Mouse (Mus musculus): ENCODE results near the gene Hnf4a. TPM values are rescaled to one million over a fixed set of nuclear protein-coding genes. Genes with fewer than 3 reads are reported as not detected.
A peak's percentile ranks its signal among the peaks of the same experiment; 100 is the strongest.

Gene Hnf4a
- polyA plus RNA-seq, 1 experiment, result 0.08 TPM

DNA sequence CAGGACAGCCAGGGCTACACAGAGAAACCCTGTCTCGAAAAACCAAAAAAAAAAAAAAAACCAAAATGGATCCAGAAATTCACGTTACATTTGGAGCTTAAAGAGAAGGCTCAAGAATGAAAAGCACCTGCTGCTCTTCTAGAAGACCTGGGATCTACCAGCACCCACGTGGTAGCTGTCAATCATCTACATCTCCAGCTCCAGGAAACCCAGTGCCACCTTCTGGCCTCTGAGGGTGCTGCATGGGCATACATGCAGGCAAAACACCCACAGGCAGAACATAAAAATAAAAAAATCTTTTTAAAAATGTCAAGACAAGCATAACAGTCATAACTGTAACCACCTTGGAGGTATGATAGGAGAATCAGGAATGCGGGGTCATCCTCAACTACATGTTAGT lies 91.1 kb downstream of the Hnf4a start:
- H3K9me3 ChIP-seq, result no peaks in the 10 kb centered on the region
- H3K4me1 ChIP-seq, result peaks cover 77% of the 10 kb centered on the region
- H3K4me3 ChIP-seq (replicated peaks), result no peak overlapping the region
- H3K36me3 ChIP-seq (replicated peaks; ENCODE audit: low read length), result no peaks in the 10 kb centered on the region
- no peaks in the 10 kb centered on the region for H3K27me3 ChIP-seq (replicated peaks)
- TF ChIP-seq FLI1 (IDR thresholded peaks at IDR 0.05; ENCODE audit: low read length), result no peak
- no peak for TF ChIP-seq GATA1 (IDR thresholded peaks at IDR 0.05; ENCODE audit: borderline replicate concordance, low read length)

DNA sequence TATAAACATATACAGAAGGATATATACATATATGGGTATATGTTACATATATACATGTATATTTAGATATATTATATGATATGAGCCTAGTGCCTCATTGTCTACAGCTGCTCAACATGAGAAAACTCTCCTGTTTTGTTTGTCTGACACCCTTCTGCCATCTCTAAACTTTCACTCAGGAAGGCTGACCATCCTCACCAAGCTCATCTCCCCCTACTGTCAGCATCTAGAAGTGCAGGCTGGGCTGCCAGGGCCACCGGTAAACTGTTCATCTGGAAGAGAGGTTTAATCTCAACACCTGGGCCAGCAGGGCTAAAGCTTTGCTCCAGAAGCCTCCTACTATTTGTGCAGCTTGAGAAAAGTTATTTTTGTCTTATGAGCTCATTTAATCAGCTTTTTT lies 92.6 kb downstream of the Hnf4a start:
- H3K9me3 ChIP-seq, result no peaks in the 10 kb centered on the region
- no peaks in the 10 kb centered on the region for H3K27me3 ChIP-seq (replicated peaks)
- peaks cover 81% of the 10 kb centered on the region for H3K4me1 ChIP-seq
- TF ChIP-seq FLI1 (IDR thresholded peaks at IDR 0.05; ENCODE audit: low read length) (no peak), GATA1 (IDR thresholded peaks at IDR 0.05; ENCODE audit: borderline replicate concordance, low read length) (no peak)
- no peak overlapping the region for H3K4me3 ChIP-seq (replicated peaks)
- peaks cover 4% of the 10 kb centered on the region for H3K36me3 ChIP-seq (replicated peaks; ENCODE audit: low read length)

- Histone ChIP-seq H3K27me3 (replicated peaks) (no peaks in the 10 kb centered on the region), H3K4me1 (peaks cover 79% of the 10 kb centered on the region), H3K9me3 (no peaks in the 10 kb centered on the region), H3K36me3 (replicated peaks; ENCODE audit: low read length) (peaks cover 7% of the 10 kb centered on the region), H3K4me3 (replicated peaks) (no peak overlapping the region)
- no peak for TF ChIP-seq GATA1 (IDR thresholded peaks at IDR 0.05; ENCODE audit: borderline replicate concordance, low read length)
- TF ChIP-seq FLI1 (IDR thresholded peaks at IDR 0.05; ENCODE audit: low read length), result no peak
Observed at GRCm38 (mm10) chr2:163601066-163601465, 94.5 kb downstream of the Hnf4a start.

DNA sequence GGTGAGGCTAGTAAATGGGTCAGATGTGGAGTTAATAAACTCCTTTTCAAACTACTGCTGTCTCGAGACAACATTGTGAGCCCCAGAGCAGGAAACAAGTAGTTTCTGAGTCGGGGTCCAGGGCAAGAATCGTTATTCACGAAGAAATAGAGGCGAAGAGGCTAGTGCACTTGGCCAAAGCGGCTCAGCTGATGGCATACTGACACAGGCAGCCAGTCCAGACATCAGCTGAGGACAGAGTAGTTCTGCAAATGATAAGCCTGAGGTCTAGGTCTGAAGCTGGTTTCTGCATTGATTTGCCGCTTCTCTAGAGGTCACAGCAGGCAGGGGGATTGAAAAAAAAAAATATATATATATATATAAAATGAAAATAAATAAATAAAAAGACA lies 95.1 kb downstream of the Hnf4a start:
- TF ChIP-seq FLI1 (IDR thresholded peaks at IDR 0.05; ENCODE audit: low read length) (no peak), GATA1 (IDR thresholded peaks at IDR 0.05; ENCODE audit: borderline replicate concordance, low read length) (no peak)
- no peaks in the 10 kb centered on the region for H3K27me3 ChIP-seq (replicated peaks)
- no peaks in the 10 kb centered on the region for H3K9me3 ChIP-seq
- H3K36me3 ChIP-seq (replicated peaks; ENCODE audit: low read length), result peaks cover 11% of the 10 kb centered on the region
- peaks cover 76% of the 10 kb centered on the region for H3K4me1 ChIP-seq
- H3K4me3 ChIP-seq (replicated peaks), result peak overlapping the region; percentile 94

DNA sequence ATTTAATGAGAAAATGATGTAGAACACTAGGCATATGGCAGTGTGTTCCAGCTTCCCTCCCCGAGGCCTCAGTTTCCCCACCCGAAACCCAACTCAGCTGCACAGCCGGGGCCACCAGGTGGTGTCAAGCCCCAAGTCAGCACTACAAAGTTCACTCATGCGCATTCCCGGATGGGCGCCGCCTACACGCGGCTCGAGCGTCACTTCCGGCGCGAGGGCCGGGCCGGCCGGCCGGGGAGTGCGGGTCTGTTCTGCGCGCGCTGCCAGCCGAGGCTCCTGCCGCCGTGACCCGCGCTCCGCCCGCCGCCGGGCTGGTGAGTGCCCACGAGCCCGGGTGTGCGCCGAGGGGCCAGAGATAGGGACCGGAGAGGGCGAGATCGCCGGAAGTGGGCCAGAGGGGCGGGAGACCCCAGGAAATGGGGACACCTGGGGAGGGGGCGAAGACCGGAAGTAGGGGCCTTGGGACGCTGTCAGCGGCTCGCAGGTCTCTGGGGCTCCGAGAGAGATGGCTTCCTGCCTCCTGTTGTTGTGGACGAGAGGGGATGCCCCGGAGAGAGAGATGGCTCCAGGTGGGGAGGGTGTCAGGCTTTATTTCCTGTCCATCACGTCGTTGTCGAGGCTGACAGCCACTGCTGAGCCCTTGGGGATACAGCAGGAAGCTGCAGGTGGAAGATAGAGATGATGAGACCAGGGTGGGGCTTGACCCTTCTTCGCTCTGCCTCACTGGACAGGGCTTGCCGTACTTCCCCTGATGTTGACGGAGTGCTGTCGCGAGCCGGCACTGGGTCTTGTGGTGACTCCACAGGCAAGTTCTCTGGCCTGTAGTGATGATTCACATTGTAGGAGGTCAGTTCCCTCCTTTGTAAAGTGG lies 95.7 kb downstream of the Hnf4a start, which contains the start of gene Ttpal:
Gene Ttpal, plus strand, starts transcription at position 214 of the 871 bp plus-strand sequence.
- no peaks in the 10 kb centered on the region for H3K9me3 ChIP-seq
- peak within 1 kb of the TSS; percentile 94 for H3K4me3 ChIP-seq (replicated peaks)
- H3K27me3 ChIP-seq (replicated peaks), result no peaks in the 10 kb centered on the region
- peaks cover 16% of the 10 kb centered on the region for H3K36me3 ChIP-seq (replicated peaks; ENCODE audit: low read length)
- TF ChIP-seq FLI1 (IDR thresholded peaks at IDR 0.05; ENCODE audit: low read length), result no peak; the same call in 1 of the 2 replicates
- H3K4me1 ChIP-seq, result peaks cover 74% of the 10 kb centered on the region

DNA sequence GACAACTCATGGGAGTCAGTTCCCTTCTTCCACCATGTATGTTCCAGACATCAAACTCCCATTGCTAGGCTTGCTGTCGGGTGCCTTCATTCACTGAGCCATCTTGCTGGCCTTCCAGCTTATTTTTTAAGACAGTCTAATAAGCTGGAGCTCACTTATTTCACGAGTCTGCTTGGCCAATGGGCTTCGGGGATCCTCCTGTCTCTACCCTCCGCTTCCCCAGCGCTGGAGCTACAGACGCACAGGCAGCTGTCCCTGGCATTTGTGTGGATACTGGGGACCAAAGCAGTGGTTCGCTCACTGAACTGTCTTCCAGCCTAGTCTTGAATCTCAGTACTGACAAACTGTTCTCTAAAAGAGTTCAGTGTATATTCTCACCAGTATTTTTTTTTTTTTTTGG lies 99.6 kb downstream of the Hnf4a start:
- peaks cover 51% of the 10 kb centered on the region for H3K36me3 ChIP-seq (replicated peaks; ENCODE audit: low read length)

DNA sequence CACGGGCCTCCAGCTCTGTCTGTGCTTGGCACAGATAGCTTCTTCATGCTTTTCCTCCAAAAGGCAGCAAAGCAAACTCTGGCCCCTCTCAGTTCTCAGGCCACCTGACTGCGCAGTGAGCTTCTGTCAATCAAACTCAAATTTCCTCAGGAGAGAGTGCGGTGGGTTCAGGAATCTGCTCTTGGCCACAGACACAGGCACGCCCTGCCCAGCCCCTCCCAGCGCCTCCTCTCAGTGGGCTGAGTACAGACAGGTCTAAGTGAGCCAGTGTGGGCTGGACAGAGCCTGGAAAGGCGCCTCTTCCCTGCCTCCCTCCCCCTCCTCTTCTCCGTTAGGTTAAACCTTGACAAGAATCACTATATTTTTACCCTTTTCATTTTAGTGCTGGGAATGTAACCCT lies 101.4 kb downstream of the Hnf4a start:
- H3K4me1 ChIP-seq, result peaks cover 50% of the 10 kb centered on the region
- no peaks in the 10 kb centered on the region for H3K9me3 ChIP-seq
- H3K4me3 ChIP-seq (replicated peaks), result no peak overlapping the region
- TF ChIP-seq FLI1 (IDR thresholded peaks at IDR 0.05; ENCODE audit: low read length) (no peak), GATA1 (IDR thresholded peaks at IDR 0.05; ENCODE audit: borderline replicate concordance, low read length) (no peak)
- H3K27me3 ChIP-seq (replicated peaks), result no peaks in the 10 kb centered on the region
- peaks cover 69% of the 10 kb centered on the region for H3K36me3 ChIP-seq (replicated peaks; ENCODE audit: low read length)

More for the DNA sequence above, 99.6 kb downstream of the Hnf4a start:
- H3K9me3 ChIP-seq, result no peaks in the 10 kb centered on the region
- no peak overlapping the region for H3K4me3 ChIP-seq (replicated peaks)
- TF ChIP-seq FLI1 (IDR thresholded peaks at IDR 0.05; ENCODE audit: low read length) (no peak), GATA1 (IDR thresholded peaks at IDR 0.05; ENCODE audit: borderline replicate concordance, low read length) (no peak)
- peaks cover 59% of the 10 kb centered on the region for H3K4me1 ChIP-seq
- H3K27me3 ChIP-seq (replicated peaks), result no peaks in the 10 kb centered on the region

DNA sequence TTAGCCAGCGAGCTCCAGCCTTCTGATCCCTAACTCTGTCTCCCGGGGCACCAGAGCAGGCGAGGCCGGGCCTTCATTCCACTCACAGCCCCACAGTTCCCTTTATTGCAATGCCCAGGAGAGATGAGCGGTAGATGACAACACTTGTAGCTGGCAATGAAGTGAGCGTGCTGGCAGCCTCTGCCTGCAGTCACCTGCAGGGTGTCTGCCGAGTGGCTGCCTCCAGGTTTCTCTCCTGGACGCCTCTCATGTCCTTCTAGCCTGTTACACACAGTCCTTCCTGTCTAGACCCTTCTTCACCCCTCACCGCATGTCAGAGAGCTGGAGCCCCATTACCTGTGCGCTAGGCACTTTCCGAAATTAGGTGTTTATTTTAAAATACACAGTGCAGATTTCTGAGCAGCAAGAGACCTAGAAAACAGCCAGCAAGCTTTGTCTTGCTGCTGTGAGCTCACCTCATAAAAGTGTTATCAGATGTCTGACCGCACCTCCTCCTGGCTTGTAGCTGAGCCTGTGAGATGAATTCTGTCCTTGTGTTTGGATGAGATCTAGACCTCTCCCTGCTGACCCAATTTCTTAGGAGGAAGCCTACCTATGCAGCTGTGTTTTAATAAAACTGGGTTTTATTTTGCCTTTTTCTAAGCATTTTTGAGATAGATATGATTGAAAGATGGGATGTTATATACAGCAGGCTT lies 102.8 kb downstream of the Hnf4a start:
- no peaks in the 10 kb centered on the region for H3K9me3 ChIP-seq
- H3K36me3 ChIP-seq (replicated peaks; ENCODE audit: low read length), result peaks cover 79% of the 10 kb centered on the region
- peaks cover 36% of the 10 kb centered on the region for H3K4me1 ChIP-seq
- H3K4me3 ChIP-seq (replicated peaks), result no peak overlapping the region
- H3K27me3 ChIP-seq (replicated peaks), result no peaks in the 10 kb centered on the region
- no peak for TF ChIP-seq FLI1 (IDR thresholded peaks at IDR 0.05; ENCODE audit: low read length)
- no peak for TF ChIP-seq GATA1 (IDR thresholded peaks at IDR 0.05; ENCODE audit: borderline replicate concordance, low read length)

GRCm38 (mm10) chr2:163611176-163611575 lies 104.6 kb downstream of the Hnf4a start:
- TF ChIP-seq FLI1 (IDR thresholded peaks at IDR 0.05; ENCODE audit: low read length) (no peak), GATA1 (IDR thresholded peaks at IDR 0.05; ENCODE audit: borderline replicate concordance, low read length) (no peak)
- Histone ChIP-seq H3K4me3 (replicated peaks) (no peak overlapping the region), H3K4me1 (peaks cover 21% of the 10 kb centered on the region), H3K9me3 (no peaks in the 10 kb centered on the region), H3K27me3 (replicated peaks) (no peaks in the 10 kb centered on the region), H3K36me3 (replicated peaks; ENCODE audit: low read length) (peaks cover 93% of the 10 kb centered on the region)

DNA sequence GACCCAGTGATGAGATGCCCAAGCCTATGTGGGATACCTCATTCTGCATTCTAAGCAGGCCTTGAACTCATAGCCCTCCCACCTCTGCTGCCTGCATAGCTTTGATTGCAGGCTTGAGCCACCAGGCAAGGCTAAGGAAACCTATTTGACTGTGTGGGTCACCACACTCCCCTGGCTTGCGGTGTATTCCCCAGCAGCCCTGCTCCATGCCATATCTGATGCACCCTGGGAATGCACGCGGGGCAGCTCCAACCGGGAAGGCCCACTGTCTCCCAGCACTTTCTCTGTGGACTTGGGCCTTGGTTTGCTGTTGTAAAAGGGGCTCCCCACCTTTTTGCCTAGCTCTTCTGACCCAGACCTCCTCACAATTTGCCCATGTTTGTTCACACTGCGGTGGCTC lies 106.6 kb downstream of the Hnf4a start:
- H3K4me1 ChIP-seq, result peaks cover 13% of the 10 kb centered on the region; the same call in 1 of the 2 replicates
- no peak for TF ChIP-seq GATA1 (IDR thresholded peaks at IDR 0.05; ENCODE audit: borderline replicate concordance, low read length)
- TF ChIP-seq FLI1 (IDR thresholded peaks at IDR 0.05; ENCODE audit: low read length), result no peak
- H3K27me3 ChIP-seq (replicated peaks), result no peaks in the 10 kb centered on the region
- no peak overlapping the region for H3K4me3 ChIP-seq (replicated peaks)
- H3K9me3 ChIP-seq, result no peaks in the 10 kb centered on the region
- H3K36me3 ChIP-seq (replicated peaks; ENCODE audit: low read length), result peaks cover 96% of the 10 kb centered on the region

Data from megakaryocyte, embryonic 14.5 days (primary cell).